Mouse (Mus musculus): ENCODE data around the gene 9330159F19Rik. TPM values are rescaled to one million over a fixed set of nuclear protein-coding genes. Genes with fewer than 3 reads are reported as not detected.

Gene 9330159F19Rik
- total and polyA plus RNA-seq, 3 experiments, result 0.11 to 0.37 (median 0.31) TPM

- no peak for DNase-seq
- TF ChIP-seq CTCF (IDR thresholded peaks at IDR 0.05), result no peak
- no peak for TF ChIP-seq POLR2A (IDR thresholded peaks at IDR 0.05; ENCODE audit: insufficient read depth, low read depth, low read length)
- TF ChIP-seq EP300 (IDR thresholded peaks at IDR 0.05; ENCODE audit: insufficient read depth, low read depth, low read length), result no peak
- no peaks in the 10 kb centered on the region for H3K27me3 ChIP-seq (ENCODE audit: control insufficient read depth, insufficient read depth, low read length)
- WGBS, result 81% methylated on average over 3 of the region's 3 CpGs
- intact Hi-C loops (cut with DNase I), result no loop called here
- no peak overlapping the region for H3K27ac ChIP-seq
- no peak overlapping the region for H3K4me3 ChIP-seq
- no peaks in the 10 kb centered on the region for H3K79me2 ChIP-seq (replicated peaks; ENCODE audit: control insufficient read depth, insufficient read depth, low read length)
- no peaks in the 10 kb centered on the region for H3K4me1 ChIP-seq (ENCODE audit: control insufficient read depth, insufficient read depth, low read length)
- H3K9ac ChIP-seq (ENCODE audit: low read depth, low read length), result no peak overlapping the region
- no peaks in the 10 kb centered on the region for H3K36me3 ChIP-seq (ENCODE audit: control insufficient read depth, insufficient read depth, low read length)
These were observed 31.2 kb upstream of the 9330159F19Rik start for GRCm38 (mm10) chr10:29180210-29180609.

- intact Hi-C loops (cut with DNase I), result no loop called here
- DNase-seq, result no peak
- Histone ChIP-seq H3K27me3 (ENCODE audit: control insufficient read depth, insufficient read depth, low read length) (no peaks in the 10 kb centered on the region), H3K9ac (ENCODE audit: low read depth, low read length) (no peak overlapping the region), H3K79me2 (replicated peaks; ENCODE audit: control insufficient read depth, insufficient read depth, low read length) (no peaks in the 10 kb centered on the region), H3K36me3 (ENCODE audit: control insufficient read depth, insufficient read depth, low read length) (no peaks in the 10 kb centered on the region), H3K4me3 (no peak overlapping the region), H3K4me1 (ENCODE audit: control insufficient read depth, insufficient read depth, low read length) (no peaks in the 10 kb centered on the region), H3K27ac (no peak overlapping the region)
- TF ChIP-seq EP300 (IDR thresholded peaks at IDR 0.05; ENCODE audit: insufficient read depth, low read depth, low read length) (no peak), CTCF (IDR thresholded peaks at IDR 0.05) (no peak), POLR2A (IDR thresholded peaks at IDR 0.05; ENCODE audit: insufficient read depth, low read depth, low read length) (no peak)
- WGBS, result 66% methylated on average over 2 of the region's 2 CpGs
These were observed 30.4 kb upstream of the 9330159F19Rik start for GRCm38 (mm10) chr10:29181046-29181445.

GRCm38 (mm10) chr10:29193769-29194168 lies 17.6 kb upstream of the 9330159F19Rik start:
- H3K27ac ChIP-seq, result no peak overlapping the region
- H3K79me2 ChIP-seq (replicated peaks; ENCODE audit: control insufficient read depth, insufficient read depth, low read length), result no peaks in the 10 kb centered on the region
- no peak for TF ChIP-seq EP300 (IDR thresholded peaks at IDR 0.05; ENCODE audit: insufficient read depth, low read depth, low read length)
- no peaks in the 10 kb centered on the region for H3K36me3 ChIP-seq (ENCODE audit: control insufficient read depth, insufficient read depth, low read length)
- no peak overlapping the region for H3K4me3 ChIP-seq
- H3K27me3 ChIP-seq (ENCODE audit: control insufficient read depth, insufficient read depth, low read length), result no peaks in the 10 kb centered on the region
- DNase-seq, result no peak
- H3K9ac ChIP-seq (ENCODE audit: low read depth, low read length), result no peak overlapping the region
- H3K4me1 ChIP-seq (ENCODE audit: control insufficient read depth, insufficient read depth, low read length), result no peaks in the 10 kb centered on the region
- intact Hi-C loops (cut with DNase I), result no loop called here

- no peaks in the 10 kb centered on the region for H3K79me2 ChIP-seq (replicated peaks; ENCODE audit: control insufficient read depth, insufficient read depth, low read length)
- intact Hi-C loops (cut with DNase I), result no loop called here
- no peak overlapping the region for H3K9ac ChIP-seq (ENCODE audit: low read depth, low read length)
- DNase-seq, result no peak
- no peak overlapping the region for H3K27ac ChIP-seq
- no peak for TF ChIP-seq POLR2A (IDR thresholded peaks at IDR 0.05; ENCODE audit: insufficient read depth, low read depth, low read length)
- TF ChIP-seq CTCF (IDR thresholded peaks at IDR 0.05), result no peak
- TF ChIP-seq EP300 (IDR thresholded peaks at IDR 0.05; ENCODE audit: insufficient read depth, low read depth, low read length), result no peak
- no peaks in the 10 kb centered on the region for H3K4me1 ChIP-seq (ENCODE audit: control insufficient read depth, insufficient read depth, low read length)
- no peaks in the 10 kb centered on the region for H3K27me3 ChIP-seq (ENCODE audit: control insufficient read depth, insufficient read depth, low read length)
- H3K4me3 ChIP-seq, result no peak overlapping the region
- H3K36me3 ChIP-seq (ENCODE audit: control insufficient read depth, insufficient read depth, low read length), result no peaks in the 10 kb centered on the region
- 96% methylated on average over 33 of the region's 33 CpGs for WGBS
These were observed 14.6 kb upstream of the 9330159F19Rik start for GRCm38 (mm10) chr10:29196811-29197210.

GRCm38 (mm10) chr10:29198642-29199041 lies 12.8 kb upstream of the 9330159F19Rik start, which contains the start of gene Gm49353:
Gene Gm49353, plus strand, starts transcription at chr10:29198954.
- TF ChIP-seq EP300 (IDR thresholded peaks at IDR 0.05; ENCODE audit: insufficient read depth, low read depth, low read length), result no peak
- no peak for TF ChIP-seq POLR2A (IDR thresholded peaks at IDR 0.05; ENCODE audit: insufficient read depth, low read depth, low read length)
- no peak for TF ChIP-seq CTCF (IDR thresholded peaks at IDR 0.05)
- Histone ChIP-seq H3K27ac (no peak within 1 kb of the TSS), H3K4me3 (no peak within 1 kb of the TSS), H3K36me3 (ENCODE audit: control insufficient read depth, insufficient read depth, low read length) (no peaks in the 10 kb centered on the region), H3K79me2 (replicated peaks; ENCODE audit: control insufficient read depth, insufficient read depth, low read length) (no peaks in the 10 kb centered on the region), H3K9ac (ENCODE audit: low read depth, low read length) (no peak within 1 kb of the TSS), H3K27me3 (ENCODE audit: control insufficient read depth, insufficient read depth, low read length) (no peaks in the 10 kb centered on the region), H3K4me1 (ENCODE audit: control insufficient read depth, insufficient read depth, low read length) (no peaks in the 10 kb centered on the region)
- DNase-seq, result no peak
- WGBS, result 79% methylated on average over 7 of the region's 7 CpGs
- intact Hi-C loops (cut with DNase I), result no loop called here

- H3K36me3 ChIP-seq (ENCODE audit: control insufficient read depth, insufficient read depth, low read length), result no peaks in the 10 kb centered on the region
- 64% methylated on average over 3 of the region's 3 CpGs for WGBS
- H3K79me2 ChIP-seq (replicated peaks; ENCODE audit: control insufficient read depth, insufficient read depth, low read length), result no peaks in the 10 kb centered on the region
- H3K9ac ChIP-seq (ENCODE audit: low read depth, low read length), result no peak overlapping the region
- TF ChIP-seq POLR2A (IDR thresholded peaks at IDR 0.05; ENCODE audit: insufficient read depth, low read depth, low read length) (no peak), EP300 (IDR thresholded peaks at IDR 0.05; ENCODE audit: insufficient read depth, low read depth, low read length) (no peak), CTCF (IDR thresholded peaks at IDR 0.05) (no peak)
- no peaks in the 10 kb centered on the region for H3K4me1 ChIP-seq (ENCODE audit: control insufficient read depth, insufficient read depth, low read length)
- no peak overlapping the region for H3K27ac ChIP-seq
- no peak for DNase-seq
- intact Hi-C loops (cut with DNase I), result no loop called here
- H3K4me3 ChIP-seq, result no peak overlapping the region
- no peaks in the 10 kb centered on the region for H3K27me3 ChIP-seq (ENCODE audit: control insufficient read depth, insufficient read depth, low read length)
These were observed 11.6 kb upstream of the 9330159F19Rik start for GRCm38 (mm10) chr10:29199835-29200234.

Measured in heart, adult 2 months (tissue).